Mouse (Mus musculus): Measurements from ENCODE around the gene Trem2.
"Not testable (repeated sequence)": the region's sequence is repeated elsewhere in the genome, so short reads cannot be mapped to it uniquely, and the experiment has no call there.

Gene Trem2

GRCm38 (mm10) chr17:48350681-48351193 is 4.5 kb downstream of the Trem2 start:
- DNase-seq (ENCODE audit: low spot score in 2 of 2), result no peak

- not testable (repeated sequence) for DNase-seq (ENCODE audit: low spot score in 2 of 2)
These were observed 6.8 kb downstream of the Trem2 start for GRCm38 (mm10) chr17:48352976-48353375.

DNA sequence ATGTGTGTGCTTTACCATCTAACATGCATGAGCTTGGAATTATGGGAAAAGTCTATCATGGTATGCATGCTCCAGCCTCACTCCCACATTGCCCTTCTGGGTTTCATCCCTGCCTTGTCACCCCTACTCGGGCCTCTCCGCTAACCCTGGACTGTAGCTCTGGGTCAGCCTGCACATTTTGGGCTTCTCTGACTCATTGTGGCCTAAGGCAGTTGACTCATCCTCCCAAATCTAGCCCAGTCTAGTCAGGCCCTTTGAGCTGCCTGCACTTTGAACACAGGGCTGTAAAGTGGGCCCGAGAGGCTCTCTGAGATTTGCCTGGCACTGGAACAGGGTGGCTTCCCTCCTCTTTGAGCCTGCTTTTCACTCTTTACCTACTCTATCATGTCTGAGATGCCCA is 9.6 kb downstream of the Trem2 start:
- DNase-seq (ENCODE audit: low spot score in 2 of 2), result no peak

- no peak for DNase-seq (ENCODE audit: low spot score in 2 of 2)
These were observed 11.7 kb downstream of the Trem2 start for GRCm38 (mm10) chr17:48357892-48358291.

DNA sequence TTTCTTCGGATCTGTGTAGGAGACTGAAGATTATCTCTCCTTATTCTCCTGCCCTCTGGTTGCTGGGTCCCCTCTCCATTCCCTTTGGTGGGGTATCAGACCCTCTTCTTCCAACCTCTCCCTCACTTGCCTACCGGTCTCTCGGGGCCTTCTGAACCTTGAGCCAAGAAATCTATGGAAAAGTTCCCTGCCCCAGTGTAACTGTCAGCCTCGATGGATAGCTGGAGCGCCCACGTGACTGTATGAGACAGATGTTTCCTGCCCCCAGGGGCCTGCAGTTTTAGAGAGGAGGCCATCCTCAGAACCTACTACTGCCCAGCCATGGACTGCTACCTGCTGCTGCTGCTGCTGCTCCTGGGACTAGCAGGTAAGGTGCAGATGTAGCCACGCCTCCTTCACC is 13.4 kb downstream of the Trem2 start, which contains the start of gene Treml1:
Gene Treml1, plus strand, starts transcription at position 301 of the 400 bp plus-strand sequence.
- DNase-seq (ENCODE audit: low spot score in 2 of 2), result no peak

DNA sequence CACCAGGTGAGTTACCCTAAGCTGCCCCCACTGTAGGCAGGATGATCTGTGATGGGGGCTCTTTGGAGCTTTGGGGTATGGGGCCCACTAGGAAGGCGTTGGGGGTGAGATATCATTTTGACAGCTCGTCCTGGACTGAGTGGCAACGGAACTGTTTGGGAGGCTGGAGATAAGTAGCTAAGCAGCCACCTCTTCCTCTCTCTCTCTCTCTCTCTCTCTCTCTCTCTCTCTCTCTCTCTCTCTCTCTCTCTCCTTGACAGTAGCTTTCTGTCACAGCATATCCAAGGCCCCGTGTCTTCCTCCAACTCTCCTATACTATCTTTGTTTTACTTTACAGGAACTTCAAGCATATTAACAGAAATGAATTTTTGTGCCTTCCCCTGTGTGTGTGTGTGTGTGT is 14.3 kb downstream of the Trem2 start:
- no peak for DNase-seq (ENCODE audit: low spot score in 2 of 2)

DNA sequence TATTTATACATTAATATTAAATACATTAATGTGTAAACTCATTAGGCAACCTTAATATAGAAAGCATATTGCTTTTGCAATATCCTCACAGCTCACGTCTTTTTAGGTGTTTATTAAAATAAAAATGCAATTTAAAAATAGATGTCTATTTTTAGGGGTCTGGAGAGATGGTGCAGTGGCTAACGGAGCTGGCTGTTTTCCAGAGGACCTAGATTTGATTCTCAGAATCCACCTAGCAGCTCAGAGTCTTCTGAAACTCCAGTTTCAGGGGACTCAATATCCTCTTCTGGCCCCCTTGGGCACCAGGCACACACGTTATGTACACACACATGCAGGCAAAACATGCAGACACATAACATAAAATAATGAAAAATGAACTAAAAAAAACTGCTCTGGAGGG is 16.1 kb downstream of the Trem2 start:
- DNase-seq (ENCODE audit: low spot score in 2 of 2), result no peak

- no peak for DNase-seq (ENCODE audit: low spot score in 2 of 2)
These were observed 16.8 kb downstream of the Trem2 start for GRCm38 (mm10) chr17:48362966-48363365.

DNA sequence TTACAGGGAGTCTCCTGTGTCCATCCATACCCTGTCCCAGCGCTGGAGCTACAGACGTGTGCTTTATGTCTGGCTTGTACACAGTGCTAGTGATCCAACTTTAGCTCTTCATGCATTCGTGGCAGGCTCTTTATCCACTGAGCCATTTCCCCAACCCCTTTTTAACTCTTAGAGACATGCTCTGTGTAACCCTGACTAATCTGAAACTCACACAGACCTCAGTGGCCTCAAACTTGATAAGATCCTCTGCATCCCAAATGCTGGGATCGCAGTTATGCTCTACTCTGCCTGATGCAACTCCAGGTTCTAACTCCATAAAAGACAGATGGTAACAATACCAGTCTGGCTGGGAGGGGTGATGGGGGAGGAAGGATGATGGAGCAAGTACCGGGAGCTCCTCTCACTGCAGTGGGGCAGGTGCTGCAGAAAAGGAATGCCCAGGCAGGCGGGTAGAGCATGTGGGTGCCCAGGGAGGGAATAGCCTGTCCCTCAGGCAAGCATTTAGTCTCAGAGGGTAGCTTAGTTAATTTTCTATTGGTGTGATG is 17.3 kb downstream of the Trem2 start:
- DNase-seq (ENCODE audit: low spot score in 2 of 2), result no peak

DNA sequence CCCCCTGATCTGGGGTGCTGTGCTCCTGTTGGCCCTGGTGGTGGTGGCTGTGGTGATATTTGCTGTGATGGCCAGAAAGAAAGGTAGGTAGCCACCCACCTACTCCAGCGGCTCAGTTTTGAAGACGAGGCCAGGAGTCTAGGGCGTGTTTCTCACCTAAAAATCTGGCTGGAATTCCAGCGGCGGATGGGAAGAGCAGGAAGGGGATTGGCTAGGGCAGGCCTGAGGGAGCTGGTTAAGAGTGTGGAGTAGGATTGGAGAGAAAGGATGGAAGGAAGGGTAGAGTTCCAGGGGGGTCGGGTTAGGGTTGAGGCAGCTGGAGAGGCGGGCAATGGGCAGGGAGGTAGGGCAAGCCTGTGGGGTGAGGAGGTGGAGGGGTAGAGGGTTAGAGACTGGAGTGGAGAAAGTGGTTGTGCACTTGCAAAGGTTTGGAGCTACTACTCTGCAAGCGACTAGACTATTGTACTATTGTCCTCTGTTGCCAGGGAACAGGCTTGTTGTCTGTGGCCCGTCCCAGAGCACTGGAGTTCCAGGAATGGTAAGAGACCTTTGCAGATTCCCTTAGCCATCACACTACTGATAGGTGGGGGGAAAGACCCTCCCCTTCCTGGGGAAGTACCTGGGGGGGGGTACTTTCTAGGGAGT is 19.4 kb downstream of the Trem2 start:
- no peak for DNase-seq (ENCODE audit: low spot score in 2 of 2)

DNA sequence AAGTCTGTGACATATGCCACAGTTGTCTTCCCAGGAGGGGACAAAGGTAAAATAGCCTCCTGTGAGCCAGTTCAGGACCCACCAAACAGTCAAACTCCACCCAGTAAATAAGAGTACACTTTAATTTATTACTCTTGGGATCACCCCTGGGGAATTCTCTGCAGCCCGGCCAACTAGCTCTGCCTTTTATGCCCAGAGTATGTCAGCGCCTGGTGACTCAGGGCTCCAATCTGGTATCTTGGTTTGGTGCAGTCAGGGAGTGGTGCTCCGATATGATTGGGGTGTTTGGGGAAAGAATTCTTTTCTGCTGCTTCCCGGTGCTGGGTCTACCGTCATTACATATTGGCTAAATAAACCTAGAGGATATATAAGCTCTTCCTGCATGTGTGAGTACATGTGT is 20.6 kb downstream of the Trem2 start:
- DNase-seq (ENCODE audit: low spot score in 2 of 2), result no peak

GRCm38 (mm10) chr17:48371621-48372020 is 25.4 kb downstream of the Trem2 start:
- DNase-seq (ENCODE audit: low spot score in 2 of 2), result no peak

GRCm38 (mm10) chr17:48372987-48373386 is 26.8 kb downstream of the Trem2 start:
- no peak for DNase-seq (ENCODE audit: low spot score in 2 of 2)

GRCm38 (mm10) chr17:48376102-48376501 is 29.9 kb downstream of the Trem2 start:
- DNase-seq (ENCODE audit: low spot score in 2 of 2), result no peak

DNA sequence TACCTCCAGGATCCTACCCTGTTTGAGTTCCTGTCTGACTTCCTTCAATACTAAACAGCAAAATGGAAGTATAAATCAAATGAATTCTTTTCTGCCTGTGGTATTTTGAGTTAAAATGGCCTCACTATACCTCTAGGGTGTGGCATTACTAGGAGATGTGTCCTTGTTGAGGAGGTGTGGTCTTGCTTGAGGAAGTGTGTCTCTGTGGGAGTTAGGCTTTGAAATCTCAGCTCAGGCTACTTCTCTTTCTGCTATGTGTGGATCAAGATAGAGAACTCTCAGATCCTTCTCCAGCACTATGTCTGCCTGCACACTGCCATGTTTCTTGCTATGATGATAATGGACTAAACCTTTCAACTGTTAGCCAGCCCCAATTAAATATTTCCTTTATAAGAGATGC is 32.8 kb downstream of the Trem2 start:
- no peak for DNase-seq (ENCODE audit: low spot score in 2 of 2)

- DNase-seq (ENCODE audit: low spot score in 2 of 2), result no peak
These were observed 39.7 kb downstream of the Trem2 start for GRCm38 (mm10) chr17:48385786-48386461.

GRCm38 (mm10) chr17:48388666-48389065 is 42.5 kb downstream of the Trem2 start:
- DNase-seq (ENCODE audit: low spot score in 2 of 2), result no peak

DNA sequence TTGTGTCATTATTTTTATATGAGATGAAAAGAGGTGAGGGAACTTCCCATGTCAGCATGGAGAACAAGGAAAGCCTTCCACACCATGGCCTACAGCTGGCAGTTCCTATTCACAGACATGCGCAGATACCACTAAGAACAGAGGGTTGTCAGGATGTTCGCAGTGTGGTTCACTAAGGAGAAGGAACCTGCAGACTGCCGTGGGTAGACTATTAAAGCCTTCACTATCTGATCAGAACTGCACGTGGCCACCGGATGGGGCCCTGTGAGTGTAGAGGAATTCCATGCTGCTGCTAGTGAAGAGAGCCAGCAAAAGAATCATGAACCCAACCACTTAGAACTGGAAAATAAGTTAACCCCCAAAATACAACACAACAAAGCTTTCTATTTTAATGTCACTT is 43.2 kb downstream of the Trem2 start:
- DNase-seq (ENCODE audit: low spot score in 2 of 2), result no peak

- no peak for DNase-seq (ENCODE audit: low spot score in 2 of 2)
These were observed 45.2 kb downstream of the Trem2 start for GRCm38 (mm10) chr17:48391446-48391845.

GRCm38 (mm10) chr17:48392616-48393015 is 46.4 kb downstream of the Trem2 start:
- DNase-seq (ENCODE audit: low spot score in 2 of 2), result no peak

- DNase-seq (ENCODE audit: low spot score in 2 of 2), result no peak
These were observed 55.5 kb downstream of the Trem2 start for GRCm38 (mm10) chr17:48401710-48402109.

- no peak for DNase-seq (ENCODE audit: low spot score in 2 of 2)
These were observed 56.5 kb downstream of the Trem2 start for GRCm38 (mm10) chr17:48402751-48403150.
